Mouse (Mus musculus) gonadal fat pad, adult 2 months (tissue): ENCODE measurements at regions not wholly inside any gene's neighbourhood (a gene's known extent, or its start where the extent isn't known, plus 50 kb on each side); places are given as distances from the start of the nearest gene placed in this dataset.

ENCODE experiments used
- DNase-seq: peaks from one replicate; pipeline ENCODE4 v3.0.0-alpha.2; 2012; ENCODE audit warnings: low read depth

- DNase-seq: no peak
Observed at GRCm38 (mm10) chr10:96955036-96955775, 338.4 kb downstream of the Btg1 start.

- no peak for DNase-seq
Observed at GRCm38 (mm10) chr10:96955776-96956448, 339.1 kb downstream of the Btg1 start.

GRCm38 (mm10) chr10:96956449-96956834 lies 339.6 kb downstream of the Btg1 start:
- DNase-seq: no peak

- DNase-seq: no peak
Observed at GRCm38 (mm10) chr10:96957019-96957418, 340.2 kb downstream of the Btg1 start.

- no peak for DNase-seq
Observed at GRCm38 (mm10) chr10:96969825-96970224, 353.0 kb downstream of the Btg1 start.

GRCm38 (mm10) chr10:96970737-96971136 lies 353.9 kb downstream of the Btg1 start:
- DNase-seq: no peak

GRCm38 (mm10) chr10:96971810-96972209 lies 355.0 kb downstream of the Btg1 start:
- DNase-seq: no peak

GRCm38 (mm10) chr10:96974326-96974977 lies 357.6 kb downstream of the Btg1 start:
- DNase-seq: no peak

- DNase-seq: no peak
Observed at GRCm38 (mm10) chr10:96976691-96977090, 359.9 kb downstream of the Btg1 start.

- DNase-seq: no peak
Observed at GRCm38 (mm10) chr10:96980494-96980831, 363.7 kb downstream of the Btg1 start.

GRCm38 (mm10) chr10:96980832-96981515 lies 364.2 kb downstream of the Btg1 start:
- DNase-seq: no peak

- no peak for DNase-seq
Observed at GRCm38 (mm10) chr10:96981516-96981869, 364.7 kb downstream of the Btg1 start.

GRCm38 (mm10) chr10:97000871-97001270 lies 384.1 kb downstream of the Btg1 start:
- DNase-seq: no peak

GRCm38 (mm10) chr10:97008873-97009272 lies 392.1 kb downstream of the Btg1 start:
- no peak for DNase-seq

GRCm38 (mm10) chr10:97009859-97010258 lies 393.1 kb downstream of the Btg1 start:
- DNase-seq: no peak

- DNase-seq: no peak
Observed at GRCm38 (mm10) chr10:97018641-97019040, 401.8 kb downstream of the Btg1 start.

GRCm38 (mm10) chr10:97028776-97029175 lies 412.0 kb downstream of the Btg1 start:
- DNase-seq: no peak

GRCm38 (mm10) chr10:97030996-97031395 lies 414.2 kb downstream of the Btg1 start:
- no peak for DNase-seq

- DNase-seq: no peak
Observed at GRCm38 (mm10) chr10:97035371-97035786, 418.6 kb downstream of the Btg1 start.

GRCm38 (mm10) chr10:97038025-97038424 lies 421.2 kb downstream of the Btg1 start:
- no peak for DNase-seq

GRCm38 (mm10) chr10:97047566-97047965 lies 430.8 kb downstream of the Btg1 start:
- DNase-seq: no peak

- no peak for DNase-seq
Observed at GRCm38 (mm10) chr10:97047996-97048395, 431.2 kb downstream of the Btg1 start.

- no peak for DNase-seq
Observed at GRCm38 (mm10) chr10:97054472-97054871, 424.9 kb upstream of the Dcn start.
